Mouse (Mus musculus) cerebellum, adult 11-12 months (tissue): ENCODE results near the gene Zdhhc3.

Experiments used
- DNase-seq: peaks from one replicate; pipeline ENCODE4 v3.0.0; 2022

Zdhhc3 gene

GRCm38 (mm10) chr9:123112805-123113521 is at the start of gene Zdhhc3, which contains the start of gene Exosc7:
Zdhhc3 (minus strand) TSS chr9:123113205.
Exosc7 (plus strand) TSS chr9:123113215.
- peak; percentile 90 for DNase-seq

- DNase-seq = no peak
Measured at GRCm38 (mm10) chr9:123161792-123162191, 48.8 kb upstream of the Zdhhc3 start.

DNA sequence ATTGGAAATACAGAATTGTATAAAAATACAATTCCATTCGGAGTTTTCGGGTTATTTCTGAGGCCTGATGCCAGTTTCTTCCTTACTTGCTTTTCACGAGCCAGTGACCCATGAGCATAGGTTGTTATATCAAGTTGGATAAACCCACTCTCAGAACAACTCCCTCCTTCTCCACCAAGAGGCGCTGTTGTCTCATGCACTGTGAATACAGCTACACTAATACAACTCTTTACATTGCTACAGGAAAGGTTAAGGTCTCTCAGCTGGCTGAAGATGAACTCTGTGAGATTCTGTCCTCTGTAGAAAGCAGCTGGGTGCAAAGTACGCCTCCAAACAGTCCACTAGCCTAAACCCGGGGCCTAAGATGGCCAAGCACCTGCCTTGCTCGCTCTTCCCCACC is 46.3 kb upstream of the Zdhhc3 start:
- no peak for DNase-seq

GRCm38 (mm10) chr9:123158125-123158836 is 45.3 kb upstream of the Zdhhc3 start:
- no peak for DNase-seq

GRCm38 (mm10) chr9:123157699-123158098 is 44.7 kb upstream of the Zdhhc3 start:
- DNase-seq = no peak

DNA sequence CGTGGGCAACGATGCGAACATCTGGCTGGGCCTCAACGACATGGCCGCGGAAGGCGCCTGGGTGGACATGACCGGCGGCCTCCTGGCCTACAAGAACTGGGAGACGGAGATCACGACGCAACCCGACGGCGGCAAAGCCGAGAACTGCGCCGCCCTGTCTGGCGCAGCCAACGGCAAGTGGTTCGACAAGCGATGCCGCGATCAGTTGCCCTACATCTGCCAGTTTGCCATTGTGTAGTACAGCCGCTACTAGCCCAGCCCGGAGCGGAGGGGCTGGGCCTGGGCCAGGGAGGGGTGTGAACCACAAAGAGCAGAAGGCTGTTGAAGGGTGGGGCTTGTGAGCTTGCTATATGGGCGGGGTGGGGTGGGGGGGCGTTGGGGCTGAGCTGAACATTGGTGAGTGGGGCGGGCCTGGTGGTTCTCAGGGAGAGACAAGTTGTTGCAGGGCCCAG is 43.9 kb upstream of the Zdhhc3 start:
- DNase-seq = peak; percentile 12

DNA sequence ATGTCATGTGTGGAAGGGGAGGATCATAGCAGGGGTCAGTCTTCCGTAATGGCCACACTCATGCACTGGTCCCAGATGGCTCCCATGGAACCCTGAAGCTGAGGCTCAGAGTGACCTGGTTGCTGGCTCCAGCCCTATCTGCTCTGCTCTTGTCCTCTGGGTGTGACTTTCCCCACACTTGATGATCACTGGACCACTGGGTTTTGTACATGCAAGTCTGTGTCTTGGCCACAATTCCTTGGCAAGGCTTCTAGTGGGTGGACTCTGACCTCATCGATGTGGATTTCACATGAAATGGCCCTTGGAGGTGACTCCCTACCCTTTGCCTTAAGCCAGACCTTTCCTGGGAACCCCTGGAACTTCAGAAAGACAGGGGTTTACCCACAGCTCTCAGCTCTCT is 40.1 kb upstream of the Zdhhc3 start:
- DNase-seq = no peak

DNA sequence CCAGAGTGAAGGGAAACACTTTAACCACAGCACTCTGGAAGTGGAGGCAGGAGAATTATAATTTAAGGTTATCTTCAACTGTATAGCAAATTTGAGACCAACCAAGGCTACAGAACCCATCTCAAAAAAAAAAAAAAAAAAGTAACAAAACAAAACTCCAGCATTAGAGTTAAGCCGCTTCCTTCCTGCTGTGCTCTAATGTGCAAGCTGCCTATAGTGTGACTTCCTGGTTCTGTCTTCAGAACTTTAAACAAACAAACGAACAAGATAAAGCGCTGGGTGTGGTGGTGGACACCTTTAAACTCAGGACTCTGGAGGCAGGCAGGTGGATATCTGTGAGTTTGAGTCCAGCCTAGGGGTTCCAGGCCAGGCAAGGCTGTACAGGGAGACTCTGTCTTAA is 39.0 kb upstream of the Zdhhc3 start:
- no peak for DNase-seq

- no peak for DNase-seq
Measured at GRCm38 (mm10) chr9:123151561-123151960, 38.6 kb upstream of the Zdhhc3 start.

GRCm38 (mm10) chr9:123150241-123151020 is 37.4 kb upstream of the Zdhhc3 start, which contains the start of gene Clec3b:
Clec3b (plus strand) TSS chr9:123150946.
- DNase-seq = peak; percentile 25

GRCm38 (mm10) chr9:123148430-123148829 is 35.4 kb upstream of the Zdhhc3 start:
- DNase-seq = no peak

DNA sequence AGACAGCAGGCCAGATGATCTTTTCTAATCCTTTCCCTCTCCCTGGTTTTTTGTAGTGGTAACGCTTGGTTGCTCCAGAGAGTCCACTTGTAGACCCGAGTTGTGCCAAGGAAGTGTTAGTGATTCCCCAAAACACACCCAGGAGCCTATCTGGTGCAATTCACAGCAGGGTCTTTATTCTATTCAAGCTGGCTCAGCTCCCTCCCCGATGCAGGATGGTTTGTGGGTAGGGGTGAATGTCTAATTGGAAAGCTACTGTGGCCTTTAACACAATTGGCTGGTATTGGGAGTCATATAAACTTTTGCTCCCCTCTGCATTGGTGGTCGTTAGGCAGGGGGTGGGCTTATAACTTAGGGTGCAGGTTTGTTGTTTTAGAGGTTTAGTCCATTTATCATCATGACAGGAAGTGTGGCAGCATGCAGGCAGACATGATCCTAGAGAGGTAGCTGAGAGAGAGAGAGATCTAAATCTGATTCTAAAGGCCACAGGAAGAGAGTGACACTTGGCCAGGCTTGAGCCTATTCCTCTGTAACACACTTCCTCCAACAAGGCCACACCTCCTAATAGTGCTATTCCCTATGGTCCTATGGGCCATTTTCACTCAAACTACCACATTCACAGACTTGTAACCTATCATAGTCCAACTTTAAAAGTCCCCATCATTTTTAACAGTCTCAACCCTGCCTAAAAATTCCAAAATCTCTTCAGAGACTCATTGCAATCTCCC is 27.0 kb upstream of the Zdhhc3 start:
- DNase-seq = no peak

GRCm38 (mm10) chr9:123138891-123139474 is 26.0 kb upstream of the Zdhhc3 start:
- no peak for DNase-seq

DNA sequence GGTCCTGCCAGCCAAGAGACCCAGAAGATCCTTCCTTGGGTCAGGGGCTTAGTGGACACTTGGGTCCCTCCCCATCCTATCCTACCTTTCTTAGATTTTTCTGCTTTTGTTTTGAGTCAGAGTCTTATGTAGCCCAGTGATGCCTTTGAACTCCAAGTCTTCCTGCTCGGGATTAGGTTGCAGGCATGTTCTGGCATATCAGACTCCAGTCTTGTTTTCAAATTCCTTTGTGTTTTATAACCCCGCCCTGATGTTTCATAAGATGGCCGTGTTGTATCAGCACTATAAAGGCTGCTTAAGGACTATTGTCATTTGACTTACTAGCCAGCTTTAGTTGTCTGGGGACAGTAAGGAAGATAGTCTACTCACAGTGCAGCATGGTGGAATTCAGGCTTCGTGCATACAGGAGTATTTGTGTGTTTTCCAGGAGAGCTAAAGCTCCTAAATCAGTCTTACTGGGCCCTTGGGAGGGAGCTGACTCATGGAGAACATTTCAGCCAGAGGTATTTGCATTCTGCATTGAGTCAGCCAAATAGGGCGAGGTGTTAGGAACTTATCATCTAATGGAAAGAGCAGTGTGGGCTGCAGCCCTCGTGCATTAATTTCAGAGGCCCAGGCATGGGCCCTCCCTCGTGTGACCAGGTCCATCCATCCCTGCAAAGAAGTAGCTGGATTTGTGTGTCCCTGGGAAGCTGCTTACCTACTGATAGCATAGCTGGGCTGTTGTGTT is 24.1 kb upstream of the Zdhhc3 start:
- no peak for DNase-seq

DNA sequence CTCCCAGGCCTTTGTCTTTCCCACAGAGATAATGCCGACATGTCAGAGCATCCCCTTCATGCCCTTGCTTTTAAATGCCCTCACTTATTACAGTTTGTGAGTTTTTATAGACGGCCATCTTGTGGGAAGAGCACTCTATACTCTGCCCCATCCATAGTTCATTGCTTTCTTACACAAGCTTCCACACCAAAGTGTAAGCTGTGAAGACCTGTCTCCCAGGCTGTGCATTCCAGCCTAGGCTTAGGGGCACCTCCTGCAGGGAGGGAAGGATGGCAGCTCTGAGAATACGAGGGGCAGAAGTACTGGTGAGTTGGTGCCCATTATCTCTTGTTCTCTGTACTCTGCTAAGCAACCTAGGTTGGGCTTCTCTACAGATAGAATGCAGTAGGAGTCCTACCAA is 20.0 kb upstream of the Zdhhc3 start:
- DNase-seq = no peak

DNA sequence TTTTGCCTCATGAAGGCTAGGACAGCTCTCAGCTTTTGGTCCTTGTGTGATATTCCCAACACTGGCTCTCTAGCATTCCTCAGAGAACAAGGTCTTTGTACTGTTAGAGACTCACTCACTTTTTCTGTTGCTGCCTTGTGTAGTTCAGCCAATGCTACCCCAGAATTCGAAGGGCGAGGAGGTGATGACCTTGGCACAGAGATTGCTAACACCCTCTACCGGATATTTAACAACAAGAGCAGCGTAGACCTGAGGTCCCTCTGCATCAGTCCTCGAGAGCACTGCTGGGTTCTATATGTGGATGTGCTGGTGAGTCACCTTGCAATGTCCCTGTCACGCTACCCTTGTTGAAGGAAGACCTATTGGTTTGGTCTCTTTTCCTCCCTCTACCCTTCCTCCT is 14.7 kb upstream of the Zdhhc3 start:
- DNase-seq = no peak

DNA sequence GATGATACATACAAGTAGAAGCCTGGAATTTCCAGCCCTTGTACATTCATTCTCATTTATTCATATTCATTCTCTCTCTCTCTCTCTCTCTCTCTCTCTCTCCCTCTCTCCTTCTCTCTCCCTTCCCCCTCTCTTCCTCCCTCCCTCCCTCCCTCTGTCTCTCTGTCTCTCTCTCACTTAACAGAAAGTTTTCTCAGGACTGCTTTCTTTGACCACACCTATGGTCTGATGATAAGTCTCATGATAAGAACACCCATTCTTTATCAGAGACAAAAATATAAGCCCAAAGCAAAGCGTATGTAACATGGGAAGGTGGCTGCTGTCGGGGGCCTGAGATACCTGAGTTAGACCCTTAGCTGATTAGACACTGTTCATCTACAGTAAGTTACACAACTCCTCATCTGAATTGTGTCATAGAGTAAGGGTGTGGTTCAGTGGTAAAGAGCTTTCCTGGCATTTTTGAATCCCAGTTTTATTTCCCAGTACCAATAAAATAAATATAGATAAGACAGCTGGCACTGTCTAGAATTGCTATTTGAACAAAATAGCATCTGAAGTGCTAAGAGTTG is 11.5 kb upstream of the Zdhhc3 start:
- no peak for DNase-seq

DNA sequence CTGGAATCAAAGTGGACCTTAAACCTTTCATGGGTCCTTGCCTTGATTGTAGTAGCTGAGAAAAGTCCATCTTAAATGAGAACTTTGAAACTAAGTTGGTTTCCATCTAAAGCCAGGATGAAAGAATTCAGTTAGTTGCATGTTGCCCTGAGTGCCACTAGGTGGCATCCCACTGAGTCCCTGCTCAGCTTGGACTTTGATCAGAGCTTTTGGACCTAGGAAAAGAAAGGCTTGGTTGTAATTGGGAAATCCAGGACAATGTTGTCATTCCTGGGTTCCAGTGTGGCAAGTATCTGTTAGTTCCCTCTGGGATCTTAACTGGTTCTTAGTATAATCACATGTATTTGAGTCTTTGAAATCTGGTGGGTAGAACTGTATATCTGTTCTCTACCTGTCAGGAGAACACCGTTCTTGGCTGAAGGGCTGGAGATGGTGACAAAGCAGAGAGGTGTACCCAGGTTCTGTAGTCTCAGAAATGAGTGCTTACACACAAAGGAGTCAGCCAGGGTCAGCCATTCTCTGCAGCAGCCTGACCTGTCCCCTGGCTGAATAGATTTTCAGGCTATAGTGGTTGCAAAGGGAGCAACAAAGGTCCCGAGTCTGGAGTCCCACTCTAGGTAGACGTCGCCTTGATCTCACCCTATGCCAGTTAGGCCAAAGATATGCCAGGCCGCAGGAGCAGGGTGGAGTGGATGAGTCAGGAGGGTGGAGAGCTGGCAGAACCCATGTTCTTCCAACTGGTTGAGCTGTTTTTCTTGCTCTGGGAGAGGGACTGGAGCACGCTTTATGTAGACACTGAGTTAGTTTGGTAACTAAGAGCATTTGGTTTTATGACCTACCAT is 10.8 kb upstream of the Zdhhc3 start:
- DNase-seq = no peak

DNA sequence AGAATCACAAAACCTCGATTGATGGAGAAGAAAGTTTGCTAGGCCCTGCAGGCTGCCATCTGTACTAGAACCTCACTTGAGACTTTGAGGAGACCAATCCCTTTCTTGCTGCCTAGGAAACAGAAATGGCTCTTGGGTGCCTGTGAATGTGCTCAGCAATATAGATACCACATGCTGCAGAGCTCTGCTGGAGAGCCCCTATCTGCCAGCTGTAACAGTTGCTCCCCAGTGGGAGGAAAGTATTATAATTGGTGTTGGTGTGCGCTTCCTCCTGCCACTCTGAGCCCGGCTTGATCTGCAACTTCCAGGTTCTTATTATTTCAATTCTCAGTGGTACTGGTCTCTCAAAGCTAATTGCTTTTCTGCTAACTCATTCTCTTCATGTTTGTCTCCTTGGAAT is 10.0 kb upstream of the Zdhhc3 start:
- no peak for DNase-seq

GRCm38 (mm10) chr9:123115566-123115965 is 2.6 kb upstream of the Zdhhc3 start:
- DNase-seq = no peak
